Mouse (Mus musculus) layer of hippocampus, adult 11-12 months (tissue): ENCODE measurements around the gene Olfr632.
"Not testable (repeated sequence)": the region's sequence is repeated elsewhere in the genome, so short reads cannot be mapped to it uniquely, and the experiment has no call there.

ENCODE experiments used
- DNase-seq: peaks from one replicate; pipeline ENCODE4 v3.0.0; 2022; ENCODE audit warnings: low spot score

Gene Olfr632

DNA sequence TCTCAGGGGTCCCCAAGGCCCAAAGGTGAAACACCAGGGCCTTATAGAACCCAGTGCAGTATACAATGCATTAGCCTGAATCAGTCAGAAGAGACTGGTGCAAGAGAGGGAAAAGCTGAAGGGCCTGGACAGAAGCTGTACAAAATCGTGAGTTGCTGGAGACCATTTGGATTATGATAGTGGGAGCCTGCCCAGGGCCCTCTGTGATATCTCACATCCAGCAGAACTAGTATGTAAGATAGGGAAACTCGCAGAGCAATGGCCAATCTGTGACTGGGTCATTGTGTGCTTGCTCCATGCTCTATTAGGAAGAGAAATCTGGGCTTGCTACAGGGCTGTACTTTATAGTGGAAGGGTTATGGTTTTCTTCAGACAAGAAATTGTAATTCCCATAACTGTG lies at the start of gene Olfr632:
Gene Olfr632 (plus strand): TSS at position 84 of the 400 bp plus-strand sequence.
- no peak for DNase-seq

DNA sequence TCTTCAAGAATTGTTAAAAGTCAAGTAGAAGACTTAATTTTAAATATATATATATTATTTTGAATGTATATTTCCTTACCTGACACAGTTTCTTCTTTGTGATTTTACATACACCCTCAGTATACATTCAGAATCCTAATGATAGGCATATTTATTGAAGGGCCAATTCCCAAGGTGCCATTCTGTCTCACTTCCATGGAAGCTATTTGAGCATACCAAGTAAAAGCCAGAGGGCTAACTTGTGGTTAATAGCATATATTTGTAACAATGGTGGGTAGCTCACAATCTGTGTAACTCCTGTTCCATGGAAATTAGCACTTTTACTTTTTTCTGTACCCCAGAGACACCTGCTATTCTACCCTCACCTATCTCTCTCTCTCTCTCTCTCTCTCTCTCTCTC lies 48.0 kb upstream of the Olfr632 start, which contains the start of gene Olfr66:
Gene Olfr66 (minus strand): TSS at position 101 of the 400 bp plus-strand sequence.
- DNase-seq, result no peak

DNA sequence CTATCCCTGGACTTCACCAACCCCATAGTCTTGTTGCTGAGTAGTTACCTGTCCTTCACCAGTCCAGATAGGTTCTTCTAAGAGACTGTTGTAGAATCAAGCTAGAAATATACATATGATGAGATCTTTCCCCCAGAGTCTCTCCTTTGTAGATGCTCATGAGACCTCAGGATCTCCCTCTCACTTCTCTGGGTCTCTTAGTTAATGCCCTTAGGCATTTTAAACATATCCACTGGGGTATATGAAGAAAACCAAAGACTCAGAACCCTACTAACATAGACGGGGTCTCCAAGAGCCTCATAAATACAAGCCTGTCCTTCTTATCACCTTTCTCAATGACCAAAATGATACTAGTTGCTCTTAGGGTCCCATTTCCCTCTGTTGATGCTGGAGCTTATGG lies 39.8 kb upstream of the Olfr632 start, which contains the start of gene Olfr64:
Gene Olfr64 (minus strand): TSS at position 101 of the 400 bp plus-strand sequence.
- no peak for DNase-seq

DNA sequence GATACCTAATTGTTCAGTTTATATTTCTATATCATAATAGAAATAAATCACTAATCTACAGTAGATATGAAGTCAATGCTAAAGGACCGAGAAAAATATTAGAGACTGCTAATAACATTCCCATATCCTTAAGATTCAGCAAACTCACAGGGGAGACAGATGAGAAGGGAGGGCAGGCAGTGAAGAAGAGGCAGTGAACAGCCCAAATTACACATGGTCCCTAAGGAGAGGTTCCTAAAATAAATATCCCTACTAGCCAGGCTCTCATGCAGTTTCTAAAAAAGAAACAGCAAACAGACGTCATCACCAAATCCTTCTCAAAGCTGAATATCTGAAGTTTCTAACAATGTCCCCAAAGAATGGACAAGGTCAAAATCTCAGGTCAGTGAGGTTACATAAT lies 31.0 kb upstream of the Olfr632 start, which contains the start of gene Olfr65:
Gene Olfr65 (plus strand): TSS at position 301 of the 400 bp plus-strand sequence.
- no peak for DNase-seq

DNA sequence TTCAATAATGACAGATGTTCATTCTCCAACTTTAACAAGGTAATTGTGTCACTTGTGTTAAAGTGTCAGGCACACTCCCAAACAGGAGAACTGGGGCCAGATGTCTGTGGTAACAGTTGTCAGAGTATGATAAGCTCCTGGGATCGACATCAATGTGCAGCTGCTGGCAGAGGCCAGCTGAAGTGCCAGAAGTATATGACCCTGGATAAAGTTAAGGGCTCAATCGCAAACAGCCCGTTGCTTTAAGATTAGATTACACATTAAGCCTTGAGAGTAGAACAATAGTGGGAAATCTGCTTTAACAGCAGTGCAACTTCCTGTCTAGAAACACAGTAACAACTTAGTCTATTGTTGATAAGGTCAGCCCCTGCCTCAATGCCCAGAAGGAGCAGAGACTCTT lies 24.1 kb upstream of the Olfr632 start:
- no peak for DNase-seq

DNA sequence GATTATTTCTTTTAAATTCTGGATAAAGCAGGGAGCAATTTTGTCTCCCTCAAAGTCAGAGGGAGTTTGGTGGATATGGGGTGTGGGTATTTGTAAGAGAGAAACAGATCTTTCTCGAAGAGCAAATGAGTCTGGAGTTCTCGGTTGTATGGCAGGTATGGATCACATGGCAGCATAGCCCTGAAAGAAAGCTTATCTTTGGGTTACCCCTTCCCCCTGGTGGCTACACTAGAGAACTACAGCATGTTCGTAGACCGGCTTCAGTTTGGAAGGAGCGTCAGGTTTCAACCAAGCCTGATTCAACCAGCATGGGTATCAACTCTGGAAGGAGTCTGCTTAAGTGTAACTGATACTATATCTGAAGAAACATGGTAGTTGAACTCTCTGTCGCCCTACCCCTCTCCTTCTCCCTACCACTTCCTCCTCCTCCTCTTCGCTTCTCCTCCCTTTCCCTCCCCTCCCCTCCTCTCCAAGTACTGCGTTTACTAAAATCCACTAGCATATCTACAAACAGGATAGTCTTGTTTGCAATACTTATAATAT lies 21.1 kb upstream of the Olfr632 start:
- DNase-seq, result no peak

DNA sequence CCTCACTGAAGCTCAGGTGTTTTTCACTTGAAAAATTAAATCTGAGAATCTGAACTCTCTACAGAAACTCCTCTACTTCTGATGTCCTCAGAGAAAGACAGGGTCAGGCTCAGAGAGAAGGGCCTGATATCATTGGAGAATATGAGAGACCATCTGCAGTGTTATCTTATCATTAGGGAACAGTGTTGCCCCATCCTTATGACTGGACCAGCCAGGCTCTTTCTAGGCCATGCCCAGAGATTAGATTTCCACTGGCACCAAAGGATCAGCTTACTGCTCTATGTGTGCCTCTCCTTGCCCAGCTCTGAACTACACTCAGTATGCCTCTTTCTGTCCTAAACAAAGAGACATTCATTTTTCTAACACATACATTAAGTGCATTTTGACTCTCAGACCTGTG lies 18.8 kb upstream of the Olfr632 start:
- no peak for DNase-seq

DNA sequence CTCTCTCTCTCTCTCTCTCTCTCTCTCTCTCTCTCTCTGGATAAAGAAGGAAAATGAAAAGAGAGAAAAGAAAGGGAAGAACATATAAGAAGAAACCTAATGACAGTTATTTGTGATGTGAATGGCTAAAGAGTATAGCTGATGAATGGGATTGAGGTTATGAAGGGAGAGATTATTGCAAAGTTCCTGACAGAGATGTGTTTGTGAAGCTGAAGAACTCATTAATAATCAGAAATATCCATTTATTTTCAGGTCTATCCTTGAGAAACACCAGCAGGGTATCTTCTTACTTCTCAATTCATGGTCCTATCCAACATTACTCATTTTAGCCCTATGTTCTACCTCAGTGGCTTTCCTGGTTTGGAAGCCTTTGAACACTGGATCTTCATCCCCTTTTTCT lies 5.6 kb upstream of the Olfr632 start, which contains the start of gene Olfr631:
Gene Olfr631 (plus strand): TSS at position 301 of the 400 bp plus-strand sequence.
- DNase-seq, result no peak

DNA sequence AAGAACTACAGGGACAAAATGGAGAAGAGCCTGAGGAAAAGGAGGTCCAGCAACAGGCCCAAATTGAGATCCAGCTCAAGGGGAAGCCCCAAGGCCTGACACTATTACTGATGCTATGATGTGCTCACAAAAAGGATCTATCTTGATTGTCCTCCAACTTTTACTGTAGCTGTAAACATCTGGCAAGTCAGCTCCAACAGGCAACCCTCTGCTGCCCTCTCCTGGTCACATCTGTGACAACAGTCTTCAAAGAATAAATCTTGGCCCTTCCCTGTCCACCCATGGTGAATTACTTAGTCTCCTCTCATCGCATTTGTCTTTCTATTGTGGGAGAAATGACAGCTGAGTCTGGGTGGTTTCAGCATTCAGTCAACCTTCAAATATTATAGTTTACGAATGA lies 8.6 kb downstream of the Olfr632 start:
- no peak for DNase-seq

DNA sequence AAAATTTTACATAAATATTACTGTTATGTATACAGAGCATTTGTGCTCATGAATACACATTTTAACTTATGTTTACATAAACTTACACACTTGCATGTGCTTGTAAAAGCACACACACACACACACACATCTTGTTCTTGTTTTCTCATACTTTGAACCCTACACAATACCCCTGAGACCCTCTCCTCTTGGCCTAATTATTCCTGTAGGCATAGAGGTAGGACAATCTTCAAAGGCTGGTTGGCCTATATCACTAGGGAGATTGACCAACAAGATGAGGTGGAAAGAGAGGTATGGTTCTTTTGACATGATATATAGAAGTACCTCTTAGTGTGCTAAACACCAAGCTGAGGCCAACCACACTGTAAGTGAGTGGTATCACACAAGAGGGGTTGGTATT lies 10.0 kb downstream of the Olfr632 start, which contains the start of gene Olfr633:
Gene Olfr633 (plus strand): TSS at position 301 of the 400 bp plus-strand sequence.
- no peak for DNase-seq

DNA sequence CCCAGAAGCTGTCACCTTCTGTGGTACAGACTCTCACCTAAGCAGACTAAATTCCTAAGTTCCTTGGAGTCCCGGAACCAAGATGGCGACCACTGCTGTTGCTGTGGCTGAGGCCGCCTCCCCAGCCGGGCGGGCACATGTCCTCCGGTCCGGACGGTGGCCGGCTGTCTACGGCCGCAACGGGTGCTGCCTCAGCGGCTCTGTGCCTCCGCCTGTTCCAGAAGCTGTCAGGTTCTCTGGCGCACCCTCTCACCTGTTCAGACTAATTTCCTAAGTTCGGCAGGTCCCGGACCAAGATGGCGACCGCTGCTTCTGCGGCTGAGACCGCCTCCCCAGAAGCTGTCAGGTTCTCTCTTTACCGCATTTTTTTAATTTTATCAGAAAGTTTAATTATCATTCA lies 32.7 kb downstream of the Olfr632 start:
- not testable (repeated sequence) for DNase-seq

DNA sequence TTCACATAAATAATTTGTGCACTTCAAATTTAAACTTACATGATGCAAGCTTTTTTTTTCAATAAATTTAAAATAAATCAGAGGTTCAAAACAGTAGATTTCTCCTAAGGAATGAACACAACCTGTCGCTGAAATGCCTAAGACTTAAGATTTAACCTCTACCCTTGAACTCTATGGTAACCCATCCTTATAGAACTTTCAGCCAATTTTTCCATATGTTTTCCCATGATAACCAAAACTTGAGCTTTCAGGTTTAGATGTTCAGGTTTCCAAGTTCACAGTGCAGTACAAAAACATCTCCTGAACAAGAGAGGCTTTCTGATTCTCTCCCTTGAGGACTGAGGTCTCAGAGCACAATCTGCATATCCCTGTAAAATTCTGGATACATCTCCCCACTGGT lies 36.7 kb downstream of the Olfr632 start, which contains the start of gene Olfr635:
Gene Olfr635 (plus strand): TSS at position 301 of the 400 bp plus-strand sequence.
- DNase-seq, result no peak

DNA sequence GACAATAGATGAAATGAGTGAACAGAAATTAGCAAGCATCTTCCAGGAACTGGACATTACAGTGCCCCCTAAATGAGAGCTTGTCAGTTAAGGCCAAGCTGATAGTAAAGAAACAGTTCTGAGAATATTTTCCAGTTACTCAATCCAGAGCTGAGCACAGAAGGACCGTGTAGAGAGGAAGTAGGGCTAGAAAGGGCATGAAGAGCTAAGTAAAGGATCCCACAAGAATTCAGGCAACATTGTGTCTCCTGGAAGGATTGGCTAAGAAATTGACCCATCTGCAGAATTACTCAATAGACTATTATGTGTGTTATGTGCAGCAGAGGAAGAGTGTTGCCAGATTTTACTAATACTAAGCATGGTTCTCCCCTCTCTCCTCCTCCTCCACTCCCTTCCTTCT lies 37.6 kb downstream of the Olfr632 start:
- no peak for DNase-seq
